Mouse (Mus musculus): ENCODE data around the gene Sema4g. TPM values are rescaled to one million over a fixed set of nuclear protein-coding genes. Genes with fewer than 3 reads are reported as not detected.

The Sema4g gene
- polyA plus RNA-seq, 1 experiment, result 53.9 TPM

DNA sequence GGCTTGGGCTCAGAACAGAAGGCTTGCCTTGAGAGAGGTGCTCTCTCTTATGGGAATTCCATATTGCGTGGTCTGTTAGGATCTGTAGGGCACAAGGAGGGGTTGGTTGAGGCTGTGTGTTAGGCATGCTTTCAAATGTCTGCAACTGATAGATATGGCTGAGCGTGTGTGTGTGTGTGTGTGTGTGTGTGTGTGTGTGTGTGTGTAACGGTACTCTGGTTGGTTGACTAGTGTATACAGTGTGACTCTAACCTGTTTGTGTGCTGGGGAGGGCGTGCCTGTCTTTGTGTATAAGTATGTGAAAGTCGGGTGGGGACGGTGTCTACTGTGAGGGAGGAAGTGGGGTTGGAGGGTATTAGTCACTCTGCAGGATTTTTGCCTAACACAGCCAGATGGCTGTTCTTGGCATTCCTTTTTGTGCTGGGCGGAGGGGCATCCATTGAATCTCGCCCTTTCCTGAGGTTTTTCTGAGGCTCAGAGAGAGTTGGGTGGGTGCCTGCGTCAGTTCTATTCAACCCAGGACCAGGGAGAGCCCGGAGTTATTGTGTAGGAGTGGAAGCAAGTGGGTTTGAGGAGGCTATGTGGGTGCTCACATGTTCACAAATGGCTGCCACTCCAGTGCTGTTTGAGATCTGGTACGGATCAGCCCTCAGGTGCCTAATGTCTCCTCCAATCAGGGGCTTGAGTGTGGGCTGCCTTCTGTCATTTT lies 59.2 kb downstream of the Sema4g start:
- DNase-seq (ENCODE audit: extremely low spot score in 1 of 2, low spot score in 1 of 2), result peak; percentile 90 to 92

DNA sequence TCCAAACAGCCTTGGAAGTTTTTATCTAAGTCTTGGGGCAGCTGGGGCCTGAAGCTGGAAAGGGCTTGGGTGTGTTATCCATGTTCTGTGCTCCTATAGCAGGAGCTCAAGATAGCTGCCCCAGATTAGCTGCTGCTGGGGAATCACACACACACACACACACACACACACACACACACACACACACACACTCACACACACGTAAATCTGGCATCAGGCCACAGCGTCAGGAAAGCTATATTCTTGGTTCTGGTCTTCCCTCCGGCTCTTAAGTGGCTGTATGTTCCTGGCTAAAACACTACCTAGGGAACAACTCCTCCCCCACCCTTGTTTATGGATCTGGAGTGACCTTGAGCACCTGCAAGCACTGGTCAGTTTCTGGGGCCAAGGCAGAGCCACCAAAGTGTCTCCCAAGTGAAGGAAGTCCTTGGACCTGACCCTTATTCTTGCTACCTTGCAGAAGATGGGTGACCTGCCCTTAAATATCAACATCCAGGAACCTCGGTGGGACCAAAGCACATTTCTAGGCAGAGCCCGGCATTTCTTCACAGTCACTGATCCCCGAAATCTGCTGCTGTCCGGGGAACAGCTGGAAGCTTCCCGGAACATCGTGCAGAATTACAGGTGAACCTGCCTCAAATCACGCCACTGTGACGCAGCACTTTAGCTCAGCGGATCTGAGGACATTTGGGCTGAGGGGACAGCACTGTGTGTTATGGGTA lies 59.9 kb downstream of the Sema4g start:
- DNase-seq (ENCODE audit: extremely low spot score in 1 of 2, low spot score in 1 of 2), result no peak

DNA sequence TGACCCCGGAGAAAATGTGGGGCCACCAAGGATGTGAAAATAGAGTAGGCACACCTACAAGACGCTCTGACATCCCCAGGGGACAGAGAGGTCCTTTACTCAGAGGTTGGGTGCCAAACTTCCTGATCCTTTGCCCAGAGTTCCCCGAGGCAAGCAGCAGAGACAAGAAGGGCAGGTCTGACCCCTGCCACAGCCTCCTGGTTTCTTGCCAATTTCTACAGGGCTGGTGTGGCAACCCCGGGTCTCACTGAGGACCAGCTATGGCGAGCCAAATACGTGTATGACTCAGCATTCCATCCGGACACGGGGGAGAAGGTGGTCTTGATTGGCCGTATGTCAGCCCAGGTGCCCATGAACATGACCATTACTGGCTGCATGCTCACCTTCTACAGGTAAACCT lies 60.6 kb downstream of the Sema4g start:
- no peak for DNase-seq (ENCODE audit: extremely low spot score in 1 of 2, low spot score in 1 of 2)

Other genes with a start within 250 kb of the Sema4g start
- gene Pax2, start 233.1 kb upstream of the Sema4g start, polyA plus RNA-seq (2012; rRNA removed), result 0.06 and 0.11 TPM in 2 replicates
- gene Slf2, start 58.0 kb upstream of the Sema4g start, polyA plus RNA-seq (2012; rRNA removed), result 39.7 and 46.4 TPM in 2 replicates
- gene Twnk, start 16.6 kb downstream of the Sema4g start, polyA plus RNA-seq (2012; rRNA removed), result 10.2 and 11.3 TPM in 2 replicates
- 73.3 and 80.2 TPM in 2 replicates for gene Mrpl43, start 17.3 kb downstream of the Sema4g start, polyA plus RNA-seq (2012; rRNA removed)
- 34.7 and 37.1 TPM in 2 replicates for gene Lzts2, start 25.3 kb downstream of the Sema4g start, polyA plus RNA-seq (2012; rRNA removed)
- gene Pdzd7, start 56.6 kb downstream of the Sema4g start, polyA plus RNA-seq (2012; rRNA removed), result 7.6 and 7.7 TPM in 2 replicates
- gene Sfxn3, start 58.4 kb downstream of the Sema4g start, polyA plus RNA-seq (2012; rRNA removed), result 103 and 108 TPM in 2 replicates
- gene Kazald1, start 86.1 kb downstream of the Sema4g start, polyA plus RNA-seq (2012; rRNA removed), result 4.3 and 5.3 TPM in 2 replicates
- not detected in 2 replicates for gene Tlx1, start 161.6 kb downstream of the Sema4g start, polyA plus RNA-seq (2012; rRNA removed)
- not detected in 2 replicates for gene Lbx1, start 246.7 kb downstream of the Sema4g start, polyA plus RNA-seq (2012; rRNA removed)

All from frontal cortex, adult 2 months (tissue).